Mouse (Mus musculus) testis, adult 2 months (tissue): ENCODE results near the gene Mon2.

Experiments used
- CTCF ChIP-seq: fragments of 200-500 bp; IDR thresholded peaks from 2 replicates; pipeline ENCODE4 v1.5.1; 2012; ENCODE audit warnings: low read depth, mild to moderate bottlenecking, inconsistent platforms, low read length, moderate library complexity; ENCODE audit not compliant: control insufficient read depth, insufficient read depth, insufficient replicate concordance
- POLR2A ChIP-seq: fragments of 200-500 bp; IDR thresholded peaks from 2 replicates; pipeline ENCODE4 v1.6.1; 2012; ENCODE audit warnings: low read depth, mild to moderate bottlenecking, inconsistent platforms, low read length, moderate library complexity; ENCODE audit not compliant: control insufficient read depth

- no peak for TF ChIP-seq CTCF
- no peak for TF ChIP-seq POLR2A
Observed at GRCm38 (mm10) chr10:123084900-123085641, 8.8 kb upstream of the Mon2 start.
